Mouse (Mus musculus) bone marrow macrophage, adult 2 months (primary cell): ENCODE measurements at regions not wholly inside any gene's neighbourhood (a gene's known extent, or its start where the extent isn't known, plus 50 kb on each side); places are given as distances from the start of the nearest gene placed in this dataset.

ENCODE experiments used
- CTCF ChIP-seq: IDR thresholded peaks from 2 replicates; pipeline ENCODE4 v1.5.1; 2012; ENCODE audit warnings: low read depth, mild to moderate bottlenecking, low read length, moderate library complexity
- POLR2A ChIP-seq: IDR thresholded peaks from 2 replicates; pipeline ENCODE4 v1.6.1; 2012; ENCODE audit warnings: mild to moderate bottlenecking, low read depth, low read length, borderline replicate concordance

GRCm38 (mm10) chr3:66536673-66537072, 240.0 kb upstream of the Veph1 start:
- TF ChIP-seq CTCF (no peak), POLR2A (no peak)
